Mouse (Mus musculus) mature B cell (primary cell): ENCODE measurements around the gene 1700034J05Rik.

Source experiments
- in situ Hi-C: fragments of 300-500 bp; cut with MboI; formaldehyde crosslinking; loops from 2 replicates; pipeline ENCODE4 v1.14.3; 2019

1700034J05Rik gene

GRCm38 (mm10) chr6:146926415-146926980 lies 27.7 kb downstream of the 1700034J05Rik start:
- in situ Hi-C loops, result no loop called here

- in situ Hi-C loops, result no loop called here
Observed at GRCm38 (mm10) chr6:146918341-146918740, 35.9 kb downstream of the 1700034J05Rik start.

GRCm38 (mm10) chr6:146917396-146917795 lies 36.8 kb downstream of the 1700034J05Rik start:
- in situ Hi-C loops, result no loop called here

GRCm38 (mm10) chr6:146915808-146916207 lies 38.4 kb downstream of the 1700034J05Rik start:
- in situ Hi-C loops, result no loop called here

GRCm38 (mm10) chr6:146913489-146914198 lies 40.6 kb downstream of the 1700034J05Rik start:
- in situ Hi-C loops, result no loop called here

- in situ Hi-C loops, result no loop called here
Observed at GRCm38 (mm10) chr6:146912835-146913488, 41.3 kb downstream of the 1700034J05Rik start.

GRCm38 (mm10) chr6:146910801-146911200 lies 43.4 kb downstream of the 1700034J05Rik start:
- in situ Hi-C loops, result no loop called here

- in situ Hi-C loops, result no loop called here
Observed at GRCm38 (mm10) chr6:146909725-146910489, 44.3 kb downstream of the 1700034J05Rik start.

- in situ Hi-C loops, result no loop called here
Observed at GRCm38 (mm10) chr6:146908801-146909200, 45.4 kb downstream of the 1700034J05Rik start.

GRCm38 (mm10) chr6:146907795-146908190 lies 46.4 kb downstream of the 1700034J05Rik start:
- in situ Hi-C loops, result no loop called here

- in situ Hi-C loops, result no loop called here
Observed at GRCm38 (mm10) chr6:146907061-146907794, 47.0 kb downstream of the 1700034J05Rik start.

- in situ Hi-C loops, result no loop called here
Observed at GRCm38 (mm10) chr6:146906000-146906786, 48.0 kb downstream of the 1700034J05Rik start.

GRCm38 (mm10) chr6:146904707-146905106 lies 49.5 kb downstream of the 1700034J05Rik start:
- in situ Hi-C loops, result no loop called here

GRCm38 (mm10) chr6:146903632-146904031 lies 50.6 kb downstream of the 1700034J05Rik start:
- in situ Hi-C loops, result no loop called here

GRCm38 (mm10) chr6:146901929-146902328 lies 52.3 kb downstream of the 1700034J05Rik start:
- in situ Hi-C loops, result no loop called here
